Mouse (Mus musculus) brain, embryonic 14.5 days (tissue): ENCODE results near the gene Vmac.

Experiments used
- CTCF ChIP-seq: fragments of 200-500 bp; IDR thresholded peaks from 2 replicates; pipeline ENCODE4 v1.5.1; 2012; ENCODE audit warnings: inconsistent platforms, mild to moderate bottlenecking, moderate library complexity, borderline replicate concordance; ENCODE audit not compliant: insufficient read depth, insufficient read length; ENCODE audit errors: extremely low read depth
- POLR2A ChIP-seq: fragments of 200-500 bp; IDR thresholded peaks from 2 replicates; pipeline ENCODE4 v1.6.1; 2012; ENCODE audit warnings: mild to moderate bottlenecking, inconsistent platforms, borderline replicate concordance; ENCODE audit not compliant: poor library complexity, insufficient read depth, insufficient read length, severe bottlenecking; ENCODE audit errors: extremely low read depth

- no peak for TF ChIP-seq POLR2A
- TF ChIP-seq CTCF: no peak
These were observed 14.8 kb downstream of the Vmac start for GRCm38 (mm10) chr17:56703038-56703437.
